Mouse (Mus musculus): Measurements from ENCODE around the gene Tle6.
A peak's percentile ranks its signal among the peaks of the same experiment; 100 is the strongest.

Tle6 gene

GRCm38 (mm10) chr10:81592631-81593030, 8.2 kb downstream of the Tle6 start:
- DNase-seq (ENCODE audit: low spot score): no peak

DNA sequence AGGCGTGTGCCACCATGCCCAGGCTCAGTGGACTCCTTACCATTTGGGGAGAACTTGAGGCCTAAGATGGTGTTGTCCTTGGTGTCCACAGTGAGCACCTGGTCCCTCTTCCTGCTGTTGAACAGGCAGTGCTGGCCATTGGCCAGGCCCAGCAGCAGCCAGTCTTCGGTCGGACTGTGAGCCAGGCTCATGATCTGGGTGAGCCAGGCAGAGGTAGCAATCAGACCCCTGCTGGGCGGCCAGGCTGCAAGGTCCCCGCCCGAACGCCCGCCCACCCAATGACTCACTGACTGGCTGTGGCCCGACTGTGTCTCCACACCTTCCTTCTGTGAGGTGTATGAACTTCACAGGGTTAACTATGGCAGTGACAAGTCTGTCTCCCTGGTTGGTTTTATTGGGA, 9.0 kb downstream of the Tle6 start:
- no peak for DNase-seq (ENCODE audit: low spot score)

DNA sequence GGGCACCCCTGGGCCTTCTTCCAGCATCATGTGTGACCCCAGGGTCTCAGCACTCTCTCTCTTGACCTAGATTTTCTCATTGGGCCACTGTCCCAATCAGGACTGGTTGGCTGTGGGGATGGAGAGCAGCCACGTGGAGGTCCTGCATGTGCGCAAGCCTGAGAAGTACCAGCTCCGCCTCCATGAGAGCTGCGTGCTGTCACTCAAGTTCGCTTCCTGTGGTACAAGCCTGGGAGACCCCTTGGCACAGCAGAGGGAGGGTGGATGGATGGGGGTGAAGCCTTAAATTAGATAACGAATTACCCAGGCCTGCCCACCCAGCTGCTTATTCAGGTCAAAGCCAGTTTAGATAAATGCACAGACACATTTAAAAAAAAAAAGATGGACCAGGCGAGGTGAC, 12.1 kb downstream of the Tle6 start:
- no peak for DNase-seq (ENCODE audit: low spot score)

DNA sequence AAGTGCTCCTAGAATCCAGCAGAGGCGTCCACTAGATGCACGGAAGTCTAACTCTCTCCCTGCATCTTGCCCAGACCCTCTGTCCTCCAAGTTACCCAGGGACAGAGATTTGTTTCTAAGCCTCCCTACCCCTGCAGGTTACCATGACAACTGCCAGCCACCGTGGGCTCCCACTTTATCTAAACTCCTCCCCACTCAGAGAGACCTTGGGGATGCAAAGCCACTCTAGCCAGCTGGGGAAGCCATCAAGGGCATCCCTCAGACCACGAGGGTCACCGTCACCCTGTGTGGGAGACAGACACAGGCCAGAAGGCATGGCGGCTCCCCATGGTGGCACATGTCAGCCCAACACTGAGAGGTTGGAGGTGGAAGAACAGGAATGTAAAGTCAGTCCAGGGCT, 17.5 kb downstream of the Tle6 start:
- DNase-seq (ENCODE audit: low spot score): no peak

- no peak for DNase-seq (ENCODE audit: low spot score)
Observed at GRCm38 (mm10) chr10:81580441-81581070, 20.3 kb downstream of the Tle6 start.

DNA sequence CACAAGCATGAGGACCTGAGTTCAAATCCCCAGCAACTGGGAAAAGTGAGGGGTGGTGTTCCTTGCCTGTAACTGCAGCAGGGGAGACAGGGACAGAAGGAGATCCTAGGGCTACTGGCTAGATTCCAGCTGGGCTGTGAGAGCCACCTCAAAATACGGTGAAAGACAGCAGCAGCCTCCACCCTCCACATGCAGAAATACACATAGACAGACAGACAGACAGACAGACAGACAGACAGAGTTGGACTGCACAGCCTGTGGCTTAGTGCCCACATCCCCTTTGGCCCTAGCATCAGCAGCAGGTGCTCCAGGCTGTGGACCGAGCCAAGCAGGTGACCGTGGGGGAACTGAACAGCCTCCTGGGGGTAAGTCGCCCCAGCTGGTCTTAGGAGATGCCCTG, 20.9 kb downstream of the Tle6 start:
- DNase-seq (ENCODE audit: low spot score): no peak

DNA sequence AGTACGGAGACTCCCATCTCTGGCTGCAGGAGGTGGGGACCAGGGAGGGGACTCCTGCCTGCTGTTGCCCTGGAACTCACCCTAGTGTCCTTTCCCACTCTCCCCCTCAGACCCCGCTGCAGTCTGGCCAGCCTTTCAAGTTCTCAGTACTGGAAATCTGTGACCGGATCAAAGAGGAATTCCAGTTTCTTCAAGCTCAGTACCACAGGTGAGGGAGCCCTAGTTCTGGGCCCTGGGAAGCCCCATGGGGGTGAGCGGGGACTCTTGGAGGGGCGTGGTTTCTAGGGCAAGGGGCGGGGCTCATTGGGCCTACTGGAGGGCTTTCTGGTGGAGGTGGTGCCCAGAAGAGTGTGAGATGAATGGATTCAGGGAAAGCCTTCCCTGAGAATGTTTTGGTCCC, 25.2 kb downstream of the Tle6 start:
- DNase-seq (ENCODE audit: low spot score): no peak

DNA sequence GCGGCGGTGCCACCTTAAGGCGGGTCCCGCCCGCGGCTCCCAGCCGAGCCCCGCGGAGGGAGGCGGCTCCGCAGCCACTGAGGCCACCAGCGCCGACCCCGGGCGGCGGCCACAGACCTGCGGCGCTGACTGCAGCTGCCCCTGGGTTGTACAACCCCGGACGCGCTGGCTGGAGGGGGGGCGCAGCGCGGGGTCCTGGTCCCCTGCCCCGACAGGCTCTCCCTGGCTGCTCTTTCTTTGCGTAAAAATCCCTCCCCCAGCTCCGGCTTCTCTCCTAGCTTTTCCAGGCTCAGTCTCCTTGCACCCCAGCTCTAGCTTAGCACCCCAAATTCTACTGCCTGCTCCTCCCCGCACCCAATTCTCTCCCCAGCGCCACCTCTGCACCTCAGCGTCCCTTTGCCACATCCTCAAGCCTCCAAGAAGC, 25.7 kb downstream of the Tle6 start:
- no peak for DNase-seq (ENCODE audit: low spot score)

- no peak for DNase-seq (ENCODE audit: low spot score)
Observed at GRCm38 (mm10) chr10:81574081-81575056, 26.5 kb downstream of the Tle6 start, which contains the start of gene Tle2. Gene Tle2 (plus strand): TSS chr10:81574561.

DNA sequence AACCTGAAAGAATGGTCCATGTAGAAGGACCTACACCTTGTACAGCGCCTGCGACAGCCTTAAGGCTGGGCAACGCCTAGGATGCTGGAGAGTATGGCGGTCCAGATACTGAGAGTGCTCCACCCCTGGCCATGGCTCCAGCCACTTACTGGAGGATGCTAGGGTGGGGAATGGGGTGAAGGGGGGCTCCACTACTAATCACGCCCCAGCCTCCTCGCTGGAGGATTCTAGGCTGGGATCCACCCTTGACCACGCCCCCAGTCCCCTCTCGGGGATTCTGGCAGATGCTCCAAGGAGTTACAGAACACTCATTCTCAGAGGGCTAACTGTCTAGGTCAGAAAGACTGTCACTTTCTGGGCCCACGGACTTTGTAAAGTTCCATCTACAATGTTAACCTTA, 27.9 kb downstream of the Tle6 start:
- DNase-seq (ENCODE audit: low spot score): no peak

- no peak for DNase-seq (ENCODE audit: low spot score)
Observed at GRCm38 (mm10) chr10:81572133-81572671, 28.7 kb downstream of the Tle6 start.

- DNase-seq (ENCODE audit: low spot score): peak; percentile 100
Observed at GRCm38 (mm10) chr10:81571501-81571876, 29.4 kb downstream of the Tle6 start.

- peak; percentile 97 for DNase-seq (ENCODE audit: low spot score)
Observed at GRCm38 (mm10) chr10:81570831-81571500, 29.9 kb downstream of the Tle6 start.

DNA sequence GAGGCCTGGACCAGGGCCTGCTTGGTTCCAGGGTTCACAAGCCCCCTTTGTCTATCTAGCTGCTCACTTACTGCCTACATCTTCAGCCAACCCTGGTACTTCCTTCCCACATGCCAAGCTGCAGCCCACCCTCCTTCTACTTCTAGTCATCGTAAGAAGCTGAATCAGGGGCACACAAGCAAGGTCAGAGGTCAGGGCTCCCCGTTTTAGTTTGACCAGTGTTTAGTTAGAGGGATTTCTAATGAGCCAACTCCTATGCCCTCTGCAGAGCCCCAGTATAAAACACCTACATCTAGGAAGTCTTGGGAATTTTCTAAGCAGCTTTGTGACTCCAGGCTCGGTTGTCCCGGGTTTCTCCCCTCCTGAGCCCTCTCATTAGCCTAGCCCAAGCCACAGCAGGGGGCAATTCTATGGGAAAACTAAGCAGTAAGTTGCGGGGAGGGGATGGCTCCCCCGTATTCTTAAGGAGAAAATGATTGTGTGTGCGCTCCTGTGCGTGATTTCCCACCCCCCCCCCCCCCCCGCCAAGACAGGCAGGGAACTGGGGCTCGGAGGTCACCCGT, 30.6 kb downstream of the Tle6 start:
- DNase-seq (ENCODE audit: low spot score): no peak

- no peak for DNase-seq (ENCODE audit: low spot score)
Observed at GRCm38 (mm10) chr10:81569507-81570237, 31.2 kb downstream of the Tle6 start.

DNA sequence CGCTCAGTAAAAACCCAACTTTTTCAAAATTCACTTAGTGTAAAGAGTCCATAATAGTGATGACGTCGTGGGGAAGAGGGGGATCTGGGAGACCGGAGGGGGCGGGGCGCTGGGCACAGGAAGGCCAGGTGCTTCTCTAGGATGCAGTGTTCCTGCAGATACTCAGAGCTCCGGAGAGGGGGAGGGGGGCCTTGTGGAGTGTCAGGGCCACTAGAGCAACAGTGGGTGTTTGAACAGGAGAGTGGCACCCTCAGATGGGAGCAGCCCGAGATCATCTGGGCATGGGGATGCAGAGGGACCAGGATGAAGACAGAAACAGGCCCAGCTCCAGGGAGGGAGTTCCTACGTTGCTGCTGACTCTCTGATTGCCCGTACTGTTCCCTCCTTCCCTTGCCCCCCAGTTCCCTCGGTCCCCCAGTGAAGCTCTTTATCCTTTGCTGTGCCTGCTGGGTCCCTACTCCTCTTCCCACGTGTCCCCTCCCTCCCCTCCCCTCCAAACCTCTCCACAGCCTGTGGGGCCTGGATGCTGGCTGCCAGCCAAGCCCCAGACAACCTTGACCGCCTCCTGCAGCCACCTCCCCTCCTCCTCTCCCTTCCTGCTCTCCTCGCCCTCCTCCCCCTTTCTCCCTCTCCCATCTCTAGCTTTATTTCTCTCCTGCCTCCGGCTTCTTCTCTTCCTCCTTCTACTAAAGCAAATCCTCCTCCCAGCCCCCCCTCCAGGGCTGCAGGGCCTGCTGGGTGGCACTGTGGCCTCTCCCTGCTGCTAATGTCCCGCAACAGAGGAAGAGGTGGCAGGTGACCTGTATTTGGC, 32.3 kb downstream of the Tle6 start:
- no peak for DNase-seq (ENCODE audit: low spot score)

GRCm38 (mm10) chr10:81565257-81566228, 35.3 kb downstream of the Tle6 start:
- DNase-seq (ENCODE audit: low spot score): no peak

- DNase-seq (ENCODE audit: low spot score): peak; percentile 68
Observed at GRCm38 (mm10) chr10:81564734-81565133, 36.1 kb downstream of the Tle6 start.

GRCm38 (mm10) chr10:81564216-81564615, 36.7 kb downstream of the Tle6 start:
- DNase-seq (ENCODE audit: low spot score): no peak
